Mouse (Mus musculus) midbrain, embryonic 11.5 days (tissue): ENCODE results near the gene Tmem151a. TPM values are rescaled to one million over a fixed set of nuclear protein-coding genes. Genes with fewer than 3 reads are reported as not detected.

Source experiments
- ATAC-seq: fragments of 200-750 bp; cut with Nextera tagmentation; 2 replicates; pipeline ENCODE4 v1.8.0; 2017; ENCODE audit warnings: moderate TSS enrichment, moderate library complexity; ENCODE audit not compliant: low FRiP score
- DNase-seq: peaks from one replicate; pipeline ENCODE4 v3.0.0; 2015; ENCODE audit warnings: low spot score; ENCODE audit errors: missing footprints
- H3K27ac ChIP-seq: fragments of 300-500 bp; sonication (generic); 2 replicates; pipeline ENCODE4 v1.5.1; 2014; ENCODE audit warnings: low read depth, low read length
- H3K27me3 ChIP-seq: fragments of 300-500 bp; sonication (generic); 2 replicates; pipeline ENCODE4 v1.6.1; 2014; ENCODE audit warnings: mild to moderate bottlenecking, low read length, moderate library complexity, mixed read lengths; ENCODE audit not compliant: control insufficient read depth, insufficient read depth
- H3K36me3 ChIP-seq: fragments of 300-500 bp; sonication (generic); 2 replicates; pipeline ENCODE4 v1.6.1; 2014; ENCODE audit warnings: mild to moderate bottlenecking, low read length, moderate library complexity, mixed read lengths; ENCODE audit not compliant: control insufficient read depth, insufficient read depth
- H3K4me1 ChIP-seq: fragments of 300-500 bp; sonication (generic); 2 replicates; pipeline ENCODE4 v1.6.1; 2014; ENCODE audit warnings: low read length; ENCODE audit not compliant: control insufficient read depth, insufficient read depth
- H3K4me2 ChIP-seq: fragments of 300-500 bp; sonication (generic); 2 replicates; pipeline ENCODE4 v1.6.1; 2014; ENCODE audit warnings: mild to moderate bottlenecking, moderate library complexity
- H3K4me3 ChIP-seq: fragments of 300-500 bp; sonication (generic); 2 replicates; pipeline ENCODE4 v1.5.1; 2014; ENCODE audit warnings: low read depth, low read length
- H3K9ac ChIP-seq: fragments of 300-500 bp; sonication (generic); 2 replicates; pipeline ENCODE4 v1.6.1; 2014; ENCODE audit warnings: low read length
- H3K9me3 ChIP-seq: fragments of 300-500 bp; sonication (generic); 2 replicates; pipeline ENCODE4 v1.6.1; 2016; ENCODE audit warnings: low read length; ENCODE audit not compliant: control insufficient read depth
- whole genome bisulfite sequencing: fragments of 180-500 bp; shearing (Covaris S2); extraction: QIAGEN DNeasy Blood & Tissue Kit; methylation state at CpG from one replicate; pipeline ENCODE4 v1.1.7; 2014; 5-methylcytosine and 5-hydroxymethylcytosine counted together
- polyA plus RNA-seq: library from polyadenylated mRNA; unstranded; fragments of >200 nt; fragmentation: Nextera tagmentation; extraction: Ambion mirVana; gene quantifications from 2 replicates; pipeline ENCODE4 v1.2.1, GENCODE M21; 2014

Tmem151a gene
- polyA plus RNA-seq, 1 experiment from 2014 or later, result 1.3 TPM

DNA sequence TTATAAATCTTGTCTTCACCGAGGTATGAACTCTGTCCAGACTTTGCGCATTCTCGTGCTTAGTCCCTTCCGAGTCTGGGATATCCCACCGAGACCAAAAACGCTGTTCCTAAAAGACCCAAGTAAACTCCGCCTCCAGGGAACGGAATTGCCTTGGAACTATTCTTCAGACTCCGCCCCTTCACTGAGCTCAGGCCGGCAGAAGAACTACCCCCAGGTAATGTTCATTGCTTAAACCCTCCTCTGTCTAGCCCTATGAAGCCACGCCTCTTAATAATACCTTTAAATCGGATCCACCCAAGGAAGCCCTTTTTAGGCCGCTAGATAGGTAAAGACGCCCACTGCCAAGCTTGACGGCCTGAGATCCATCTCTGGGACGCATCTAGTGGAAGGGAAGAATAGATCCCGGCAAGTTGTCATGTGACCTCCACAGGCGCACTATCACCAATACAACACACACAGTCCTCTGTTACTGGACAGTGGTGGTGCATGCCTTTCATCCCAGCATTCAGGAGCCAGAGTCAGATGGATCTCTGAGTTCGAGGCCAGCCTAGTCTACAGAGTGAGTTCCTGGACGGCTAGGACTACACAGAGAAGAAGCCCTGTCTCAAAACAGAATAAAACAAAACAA is 12.8 kb downstream of the Tmem151a start:
- no peak for DNase-seq
- H3K4me1 ChIP-seq, result peaks cover 24% of the 10 kb centered on the region
- peaks cover 34% of the 10 kb centered on the region for H3K27me3 ChIP-seq
- peak overlapping the region; percentile 56; the same call in 1 of the 2 replicates for H3K9ac ChIP-seq
- H3K36me3 ChIP-seq, result no peaks in the 10 kb centered on the region
- no peaks in the 10 kb centered on the region for H3K9me3 ChIP-seq
- WGBS, result 3% methylated on average over 20 of the region's 20 CpGs
- peak overlapping the region; percentile 34 for H3K4me3 ChIP-seq
- ATAC-seq, result peak; percentile 17; the same call in 1 of the 2 replicates
- H3K27ac ChIP-seq, result no peak overlapping the region
- H3K4me2 ChIP-seq, result peak overlapping the region; percentile 60

DNA sequence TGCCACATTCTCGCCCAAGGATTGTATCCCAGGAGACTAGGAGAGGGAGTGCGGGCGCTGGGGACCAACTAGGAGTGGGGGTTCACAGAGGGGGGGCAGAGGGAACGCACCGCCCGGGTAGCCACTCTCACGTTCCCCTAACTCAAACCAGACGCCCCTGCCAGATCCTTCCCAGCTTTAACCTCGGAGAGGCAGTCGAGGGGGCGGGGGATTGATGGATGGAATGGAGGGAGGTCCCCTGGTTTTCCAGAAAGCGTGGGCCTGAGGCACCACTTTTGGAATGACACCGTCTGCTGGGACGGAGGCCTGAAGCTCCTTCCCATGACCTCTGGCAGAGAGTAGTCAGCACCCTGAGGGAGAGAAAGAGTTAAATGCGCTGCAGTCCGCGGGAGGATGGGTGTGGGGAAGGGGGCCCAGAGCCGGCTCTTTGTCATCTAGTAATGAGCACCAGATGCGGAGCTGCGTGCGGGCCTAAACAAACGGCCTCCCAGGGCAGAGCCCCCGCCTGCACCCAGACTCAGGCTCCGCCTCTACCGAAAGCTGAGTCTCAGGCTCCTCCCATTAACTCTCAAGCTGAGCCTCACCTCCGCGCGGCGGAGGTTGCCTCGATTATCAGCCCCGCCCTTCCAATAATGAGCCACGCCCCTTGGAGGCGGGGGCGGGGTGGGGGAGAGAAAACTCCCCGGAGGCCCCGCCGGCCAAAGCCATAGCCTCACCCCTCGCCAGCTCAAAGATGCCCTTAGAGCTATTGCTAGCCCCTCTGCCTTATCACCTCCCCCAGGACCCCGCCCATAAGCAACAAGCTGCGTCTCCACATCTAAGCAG is 13.6 kb downstream of the Tmem151a start:
- H3K9ac ChIP-seq, result peak overlapping the region; percentile 56
- peak overlapping the region; percentile 34 for H3K4me3 ChIP-seq
- H3K4me1 ChIP-seq, result peaks cover 24% of the 10 kb centered on the region
- no peaks in the 10 kb centered on the region for H3K9me3 ChIP-seq
- no peaks in the 10 kb centered on the region for H3K36me3 ChIP-seq
- peaks cover 39% of the 10 kb centered on the region for H3K27me3 ChIP-seq
- H3K27ac ChIP-seq, result peak overlapping the region; percentile 63
- ATAC-seq (peak; percentile 87), DNase-seq (peak; percentile 96)
- WGBS, result under 1% methylated on average over 39 of the region's 40 CpGs
- peak overlapping the region; percentile 60 for H3K4me2 ChIP-seq

DNA sequence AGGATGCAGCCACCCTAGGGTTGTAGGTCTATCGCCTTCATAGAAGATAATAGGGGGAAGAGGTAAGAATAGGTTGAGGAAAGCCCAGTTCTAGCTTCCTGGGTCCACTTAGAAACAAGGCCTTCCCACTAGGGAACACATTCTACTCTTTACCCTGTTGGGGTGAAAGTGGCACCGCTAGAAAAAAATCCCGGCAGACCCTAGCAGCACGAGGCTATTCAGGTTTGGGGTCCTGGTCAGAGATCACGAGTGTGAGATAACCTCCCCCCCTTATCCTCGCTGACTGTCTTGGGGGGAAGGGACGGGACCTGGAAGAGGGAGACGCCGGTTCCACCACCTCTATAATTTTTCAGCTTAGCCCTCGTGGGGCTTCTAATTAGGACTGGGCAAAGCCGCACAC is 14.3 kb downstream of the Tmem151a start:
- peak overlapping the region; percentile 60 for H3K4me2 ChIP-seq
- H3K4me3 ChIP-seq, result peak overlapping the region; percentile 34
- H3K9ac ChIP-seq, result peak overlapping the region; percentile 56
- H3K9me3 ChIP-seq, result no peaks in the 10 kb centered on the region
- peaks cover 24% of the 10 kb centered on the region for H3K4me1 ChIP-seq
- peak overlapping the region; percentile 63 for H3K27ac ChIP-seq
- peaks cover 39% of the 10 kb centered on the region for H3K27me3 ChIP-seq
- ATAC-seq, result no peak
- peak; percentile 88 for DNase-seq
- H3K36me3 ChIP-seq, result no peaks in the 10 kb centered on the region
- WGBS, result 9% methylated on average over 11 of the region's 11 CpGs

DNA sequence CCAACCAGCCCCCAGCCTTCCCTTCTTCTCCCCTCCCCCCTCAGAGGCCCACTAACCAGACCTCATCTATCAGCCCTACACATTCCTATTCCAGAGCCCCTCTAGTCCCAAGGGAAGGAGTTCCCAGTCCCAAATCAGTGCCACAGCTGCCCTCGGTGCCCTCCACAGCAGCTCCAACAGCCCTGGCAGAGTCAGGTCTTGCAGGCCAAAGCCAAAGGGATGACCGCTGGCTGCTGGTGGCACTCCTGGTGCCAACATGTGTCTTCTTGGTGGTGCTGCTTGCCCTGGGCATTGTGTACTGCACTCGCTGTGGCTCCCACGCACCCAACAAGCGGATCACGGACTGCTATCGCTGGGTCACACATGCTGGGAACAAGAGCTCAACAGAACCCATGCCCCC is 15.4 kb downstream of the Tmem151a start:
- WGBS, result 82% methylated on average over 7 of the region's 7 CpGs
- Histone ChIP-seq H3K27me3 (peaks cover 39% of the 10 kb centered on the region), H3K36me3 (no peaks in the 10 kb centered on the region), H3K4me3 (no peak overlapping the region), H3K4me2 (no peak overlapping the region), H3K9ac (no peak overlapping the region), H3K9me3 (no peaks in the 10 kb centered on the region), H3K27ac (no peak overlapping the region), H3K4me1 (peaks cover 24% of the 10 kb centered on the region)
- no peak for DNase-seq
- ATAC-seq, result no peak

DNA sequence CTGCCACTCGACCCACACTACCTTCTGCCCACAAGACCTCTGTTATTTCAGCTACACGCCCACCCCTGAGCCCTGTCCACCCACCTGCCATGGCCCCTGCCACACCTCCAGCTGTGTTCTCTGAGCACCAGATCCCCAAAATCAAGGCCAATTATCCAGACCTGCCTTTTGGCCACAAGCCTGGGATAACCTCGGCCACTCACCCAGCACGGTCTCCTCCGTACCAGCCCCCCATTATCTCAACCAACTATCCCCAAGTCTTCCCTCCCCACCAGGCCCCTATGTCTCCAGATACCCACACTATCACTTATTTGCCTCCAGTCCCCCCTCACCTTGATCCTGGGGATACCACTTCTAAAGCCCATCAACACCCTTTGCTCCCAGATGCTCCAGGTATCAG is 15.8 kb downstream of the Tmem151a start:
- 90% methylated on average over 5 of the region's 5 CpGs for WGBS
- Histone ChIP-seq H3K27me3 (peaks cover 39% of the 10 kb centered on the region), H3K4me1 (peaks cover 24% of the 10 kb centered on the region), H3K9ac (no peak overlapping the region), H3K4me3 (no peak overlapping the region), H3K4me2 (no peak overlapping the region), H3K27ac (no peak overlapping the region), H3K9me3 (no peaks in the 10 kb centered on the region), H3K36me3 (no peaks in the 10 kb centered on the region)
- DNase-seq (no peak), ATAC-seq (no peak)

DNA sequence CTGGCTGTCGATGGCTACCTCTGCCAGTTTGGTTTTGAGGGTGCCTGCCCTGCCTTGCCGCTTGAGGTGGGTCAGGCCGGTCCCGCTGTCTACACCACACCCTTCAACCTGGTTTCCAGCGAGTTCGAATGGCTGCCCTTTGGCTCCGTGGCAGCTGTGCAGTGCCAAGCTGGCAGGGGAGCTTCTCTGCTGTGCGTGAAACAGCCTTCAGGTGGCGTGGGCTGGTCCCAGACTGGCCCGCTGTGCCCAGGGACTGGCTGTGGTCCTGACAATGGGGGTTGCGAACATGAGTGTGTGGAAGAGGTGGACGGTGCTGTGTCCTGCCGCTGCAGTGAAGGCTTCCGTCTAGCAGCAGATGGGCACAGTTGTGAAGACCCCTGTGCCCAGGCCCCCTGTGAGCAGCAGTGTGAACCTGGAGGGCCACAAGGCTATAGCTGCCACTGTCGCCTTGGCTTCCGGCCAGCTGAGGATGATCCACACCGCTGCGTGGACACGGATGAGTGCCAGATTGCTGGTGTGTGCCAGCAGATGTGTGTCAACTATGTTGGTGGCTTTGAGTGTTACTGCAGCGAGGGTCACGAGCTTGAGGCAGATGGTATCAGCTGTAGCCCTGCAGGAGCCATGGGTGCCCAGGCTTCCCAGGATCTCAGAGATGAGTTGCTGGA is 16.6 kb downstream of the Tmem151a start:
- H3K9ac ChIP-seq, result peak overlapping the region; percentile 56
- no peak for ATAC-seq
- peak; percentile 90 for DNase-seq
- H3K9me3 ChIP-seq, result no peaks in the 10 kb centered on the region
- H3K27ac ChIP-seq, result no peak overlapping the region
- 43% methylated on average over 21 of the region's 21 CpGs for WGBS
- H3K4me2 ChIP-seq, result peak overlapping the region; percentile 78
- peaks cover 39% of the 10 kb centered on the region for H3K27me3 ChIP-seq
- no peaks in the 10 kb centered on the region for H3K36me3 ChIP-seq
- H3K4me3 ChIP-seq, result peak overlapping the region; percentile 33
- peaks cover 24% of the 10 kb centered on the region for H3K4me1 ChIP-seq

DNA sequence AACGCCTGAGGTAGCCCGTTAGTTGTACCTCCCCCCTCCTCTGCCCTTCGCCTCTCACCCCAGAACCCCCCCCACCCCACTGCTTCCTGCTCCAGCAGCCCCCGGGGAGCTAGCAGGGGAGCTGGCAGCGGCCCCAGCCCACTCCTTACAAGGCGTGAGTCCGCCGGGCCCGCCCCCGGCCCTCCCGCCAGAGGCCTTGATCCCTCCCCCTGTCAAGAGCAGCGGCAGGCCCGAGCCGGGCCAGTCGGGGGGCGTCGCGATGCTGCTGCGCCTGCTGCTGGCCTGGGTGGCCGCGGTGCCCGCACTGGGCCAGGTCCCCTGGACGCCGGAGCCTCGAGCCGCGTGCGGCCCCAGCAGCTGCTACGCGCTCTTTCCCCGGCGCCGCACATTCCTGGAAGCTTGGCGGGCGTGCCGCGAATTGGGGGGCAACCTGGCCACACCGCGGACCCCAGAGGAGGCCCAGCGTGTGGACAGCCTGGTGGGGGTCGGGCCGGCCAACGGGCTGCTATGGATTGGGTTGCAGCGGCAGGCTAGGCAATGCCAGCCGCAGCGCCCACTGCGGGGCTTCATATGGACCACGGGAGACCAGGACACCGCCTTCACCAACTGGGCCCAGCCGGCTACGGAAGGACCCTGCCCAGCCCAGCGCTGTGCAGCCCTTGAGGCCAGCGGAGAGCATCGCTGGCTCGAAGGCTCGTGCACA is 17.3 kb downstream of the Tmem151a start, which contains the start of gene Cd248:
Gene Cd248 (plus strand): TSS at position 212 of the 703 bp plus-strand sequence.
- H3K36me3 ChIP-seq, result no peaks in the 10 kb centered on the region
- DNase-seq, result peak; percentile 93
- H3K27ac ChIP-seq, result no peak within 1 kb of the TSS
- H3K4me3 ChIP-seq, result peak within 1 kb of the TSS; percentile 33
- H3K9me3 ChIP-seq, result no peaks in the 10 kb centered on the region
- H3K4me1 ChIP-seq, result peaks cover 24% of the 10 kb centered on the region
- 2% methylated on average over 44 of the region's 56 CpGs for WGBS
- ATAC-seq, result no peak
- peak within 1 kb of the TSS; percentile 56 for H3K9ac ChIP-seq
- H3K4me2 ChIP-seq, result peak within 1 kb of the TSS; percentile 78
- peaks cover 39% of the 10 kb centered on the region for H3K27me3 ChIP-seq

DNA sequence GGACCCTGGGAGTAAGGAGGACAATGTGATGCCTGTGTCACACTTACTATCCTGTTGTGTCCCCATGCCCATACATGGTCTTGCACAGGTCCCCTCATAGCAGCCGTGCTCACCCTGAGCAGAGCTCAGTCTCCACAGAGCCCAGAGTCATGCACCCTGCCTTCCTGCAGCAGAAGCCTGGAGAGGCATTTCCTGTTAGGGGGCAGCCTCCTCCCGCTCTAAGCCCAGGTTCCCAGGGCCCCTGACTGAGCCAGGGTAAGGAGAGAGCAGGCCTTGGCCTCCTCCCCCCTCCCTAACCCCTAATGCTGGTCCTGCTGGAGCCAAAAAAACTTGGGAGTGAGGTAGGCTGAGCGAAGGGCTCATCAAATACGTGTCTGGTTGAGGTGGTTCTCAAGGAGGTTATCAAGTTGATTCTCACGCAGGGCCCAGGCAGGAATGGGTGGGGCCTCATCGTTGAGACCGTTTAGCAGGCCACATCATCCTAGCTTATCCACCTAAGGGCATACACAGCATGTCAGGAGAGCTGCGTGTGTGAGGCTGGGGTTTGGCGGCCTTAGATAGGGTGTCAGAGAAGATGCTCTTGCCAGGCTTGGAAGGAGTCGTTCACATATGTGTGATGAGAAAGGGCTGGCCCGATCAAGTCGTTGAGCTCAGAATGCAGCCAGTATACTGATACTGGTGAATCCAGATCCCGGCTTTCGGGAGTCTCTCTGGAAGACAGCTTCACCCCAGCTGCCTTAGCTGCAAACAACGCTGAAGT is 18.1 kb downstream of the Tmem151a start:
- no peak overlapping the region for H3K27ac ChIP-seq
- peak overlapping the region; percentile 33 for H3K4me3 ChIP-seq
- peaks cover 20% of the 10 kb centered on the region for H3K4me1 ChIP-seq
- H3K36me3 ChIP-seq, result no peaks in the 10 kb centered on the region
- peak overlapping the region; percentile 56; the same call in 1 of the 2 replicates for H3K9ac ChIP-seq
- DNase-seq (peak; percentile 92), ATAC-seq (no peak)
- peaks cover 39% of the 10 kb centered on the region for H3K27me3 ChIP-seq
- 8% methylated on average over 15 of the region's 15 CpGs for WGBS
- no peaks in the 10 kb centered on the region for H3K9me3 ChIP-seq
- peak overlapping the region; percentile 78 for H3K4me2 ChIP-seq
